Mouse (Mus musculus): ENCODE measurements around the gene Ppm1h. TPM values are rescaled to one million over a fixed set of nuclear protein-coding genes. Genes with fewer than 3 reads are reported as not detected.

Ppm1h gene
- polyA plus RNA-seq, 1 experiment = 0.13 TPM

- no peaks in the 10 kb centered on the region for H3K27me3 ChIP-seq (ENCODE audit: control insufficient read depth, insufficient read depth, insufficient read length)
- H3K79me2 ChIP-seq (ENCODE audit: control insufficient read depth, insufficient read depth) = no peaks in the 10 kb centered on the region
- no peak overlapping the region for H3K4me2 ChIP-seq (ENCODE audit: low read depth)
- no peak overlapping the region for H3K4me3 ChIP-seq
- TF ChIP-seq MYOG (IDR thresholded peaks at IDR 0.05; ENCODE audit: control insufficient read depth in 1 of 3, insufficient read depth in 1 of 3, insufficient read length in 2 of 3, low read depth in 2 of 3) = no peak
- no peak for TF ChIP-seq TCF3 (IDR thresholded peaks at IDR 0.05; ENCODE audit: insufficient read length, low read depth)
- TF ChIP-seq MYOD1 (IDR thresholded peaks at IDR 0.05; ENCODE audit: control insufficient read depth in 1 of 3, insufficient read length in 2 of 3, low read depth in 2 of 3) = no peak
- no peak for TF ChIP-seq E2F4 (IDR thresholded peaks at IDR 0.05; ENCODE audit: insufficient read depth)
- TF ChIP-seq CEBPB (IDR thresholded peaks at IDR 0.05; ENCODE audit: insufficient read depth, poor library complexity, severe bottlenecking) = no peak
- no peak for TF ChIP-seq REST (IDR thresholded peaks at IDR 0.05; ENCODE audit: insufficient read depth, insufficient read length)
- TF ChIP-seq MAX (IDR thresholded peaks at IDR 0.05; ENCODE audit: low read depth) = no peak
- no peak for TF ChIP-seq POLR2AphosphoS2 (IDR thresholded peaks at IDR 0.05; ENCODE audit: insufficient read length, low read depth)
- TF ChIP-seq SRF (IDR thresholded peaks at IDR 0.05; ENCODE audit: control insufficient read depth, insufficient read length, low read depth) = no peak
- no peak for TF ChIP-seq POLR2A (IDR thresholded peaks at IDR 0.05; ENCODE audit: insufficient read length, low read depth)
- no peak for TF ChIP-seq TCF12 (IDR thresholded peaks at IDR 0.05; ENCODE audit: insufficient read depth, poor library complexity, severe bottlenecking)
- TF ChIP-seq USF1 (IDR thresholded peaks at IDR 0.05; ENCODE audit: low read depth) = no peak
- H3K36me3 ChIP-seq (ENCODE audit: control insufficient read depth, insufficient read depth) = no peaks in the 10 kb centered on the region
- no peak overlapping the region for H3ac ChIP-seq (ENCODE audit: control insufficient read depth, insufficient read length)
Measured at GRCm38 (mm10) chr10:122926275-122926674, 247.7 kb downstream of the Ppm1h start.

- Histone ChIP-seq H3K36me3 (ENCODE audit: control insufficient read depth, insufficient read depth) (no peaks in the 10 kb centered on the region), H3ac (ENCODE audit: control insufficient read depth, insufficient read length) (no peak overlapping the region), H3K4me3 (no peak overlapping the region), H3K27me3 (ENCODE audit: control insufficient read depth, insufficient read depth, insufficient read length) (no peaks in the 10 kb centered on the region), H3K79me2 (ENCODE audit: control insufficient read depth, insufficient read depth) (no peaks in the 10 kb centered on the region), H3K4me2 (ENCODE audit: low read depth) (no peak overlapping the region)
- TF ChIP-seq MAX (IDR thresholded peaks at IDR 0.05; ENCODE audit: low read depth) (no peak), TCF12 (IDR thresholded peaks at IDR 0.05; ENCODE audit: insufficient read depth, poor library complexity, severe bottlenecking) (no peak), MYOG (IDR thresholded peaks at IDR 0.05; ENCODE audit: control insufficient read depth in 1 of 3, insufficient read depth in 1 of 3, insufficient read length in 2 of 3, low read depth in 2 of 3) (no peak), POLR2AphosphoS2 (IDR thresholded peaks at IDR 0.05; ENCODE audit: insufficient read length, low read depth) (no peak), POLR2A (IDR thresholded peaks at IDR 0.05; ENCODE audit: insufficient read length, low read depth) (no peak), CEBPB (IDR thresholded peaks at IDR 0.05; ENCODE audit: insufficient read depth, poor library complexity, severe bottlenecking) (no peak), REST (IDR thresholded peaks at IDR 0.05; ENCODE audit: insufficient read depth, insufficient read length) (no peak), SRF (IDR thresholded peaks at IDR 0.05; ENCODE audit: control insufficient read depth, insufficient read length, low read depth) (no peak), MYOD1 (IDR thresholded peaks at IDR 0.05; ENCODE audit: control insufficient read depth in 1 of 3, insufficient read length in 2 of 3, low read depth in 2 of 3) (no peak), TCF3 (IDR thresholded peaks at IDR 0.05; ENCODE audit: insufficient read length, low read depth) (no peak), E2F4 (IDR thresholded peaks at IDR 0.05; ENCODE audit: insufficient read depth) (no peak), USF1 (IDR thresholded peaks at IDR 0.05; ENCODE audit: low read depth) (no peak)
Measured at GRCm38 (mm10) chr10:122930520-122930919, 252.0 kb downstream of the Ppm1h start.

- TF ChIP-seq POLR2AphosphoS2 (IDR thresholded peaks at IDR 0.05; ENCODE audit: insufficient read length, low read depth) (no peak), TCF3 (IDR thresholded peaks at IDR 0.05; ENCODE audit: insufficient read length, low read depth) (no peak), E2F4 (IDR thresholded peaks at IDR 0.05; ENCODE audit: insufficient read depth) (no peak), MYOG (IDR thresholded peaks at IDR 0.05; ENCODE audit: control insufficient read depth in 1 of 3, insufficient read depth in 1 of 3, insufficient read length in 2 of 3, low read depth in 2 of 3) (no peak), MAX (IDR thresholded peaks at IDR 0.05; ENCODE audit: low read depth) (no peak), TCF12 (IDR thresholded peaks at IDR 0.05; ENCODE audit: insufficient read depth, poor library complexity, severe bottlenecking) (no peak), POLR2A (IDR thresholded peaks at IDR 0.05; ENCODE audit: insufficient read length, low read depth) (no peak), SRF (IDR thresholded peaks at IDR 0.05; ENCODE audit: control insufficient read depth, insufficient read length, low read depth) (no peak), CEBPB (IDR thresholded peaks at IDR 0.05; ENCODE audit: insufficient read depth, poor library complexity, severe bottlenecking) (no peak), REST (IDR thresholded peaks at IDR 0.05; ENCODE audit: insufficient read depth, insufficient read length) (no peak), USF1 (IDR thresholded peaks at IDR 0.05; ENCODE audit: low read depth) (no peak), MYOD1 (IDR thresholded peaks at IDR 0.05; ENCODE audit: control insufficient read depth in 1 of 3, insufficient read length in 2 of 3, low read depth in 2 of 3) (no peak)
- Histone ChIP-seq H3K36me3 (ENCODE audit: control insufficient read depth, insufficient read depth) (no peaks in the 10 kb centered on the region), H3ac (ENCODE audit: control insufficient read depth, insufficient read length) (no peak overlapping the region), H3K79me2 (ENCODE audit: control insufficient read depth, insufficient read depth) (no peaks in the 10 kb centered on the region), H3K4me2 (ENCODE audit: low read depth) (no peak overlapping the region), H3K4me3 (no peak overlapping the region), H3K27me3 (ENCODE audit: control insufficient read depth, insufficient read depth, insufficient read length) (no peaks in the 10 kb centered on the region)
Measured at GRCm38 (mm10) chr10:122931193-122931832, 252.8 kb downstream of the Ppm1h start.

GRCm38 (mm10) chr10:122931851-122932550 lies 253.4 kb downstream of the Ppm1h start:
- no peaks in the 10 kb centered on the region for H3K36me3 ChIP-seq (ENCODE audit: control insufficient read depth, insufficient read depth)
- H3K4me3 ChIP-seq = no peak overlapping the region
- H3K4me2 ChIP-seq (ENCODE audit: low read depth) = no peak overlapping the region
- no peaks in the 10 kb centered on the region for H3K27me3 ChIP-seq (ENCODE audit: control insufficient read depth, insufficient read depth, insufficient read length)
- no peak for TF ChIP-seq POLR2AphosphoS2 (IDR thresholded peaks at IDR 0.05; ENCODE audit: insufficient read length, low read depth)
- TF ChIP-seq E2F4 (IDR thresholded peaks at IDR 0.05; ENCODE audit: insufficient read depth) = no peak
- TF ChIP-seq TCF12 (IDR thresholded peaks at IDR 0.05; ENCODE audit: insufficient read depth, poor library complexity, severe bottlenecking) = no peak
- no peak for TF ChIP-seq POLR2A (IDR thresholded peaks at IDR 0.05; ENCODE audit: insufficient read length, low read depth)
- no peak for TF ChIP-seq MYOD1 (IDR thresholded peaks at IDR 0.05; ENCODE audit: control insufficient read depth in 1 of 3, insufficient read length in 2 of 3, low read depth in 2 of 3)
- no peak overlapping the region for H3ac ChIP-seq (ENCODE audit: control insufficient read depth, insufficient read length)
- no peaks in the 10 kb centered on the region for H3K79me2 ChIP-seq (ENCODE audit: control insufficient read depth, insufficient read depth)

Measured in myocyte (in vitro differentiated cells).